Mouse (Mus musculus) common myeloid progenitor, adult 5-6 weeks (primary cell): Measurements from ENCODE around the gene Sept9. TPM values are rescaled to one million over a fixed set of nuclear protein-coding genes. Genes with fewer than 3 reads are reported as not detected.

ENCODE experiments used
- ATAC-seq: replicated peaks from 2 replicates; pipeline ENCODE4 v1.8.0; 2016; ENCODE audit warnings: low read depth, mild to moderate bottlenecking, moderate TSS enrichment, inconsistent platforms; ENCODE audit not compliant: poor library complexity, severe bottlenecking
- total RNA-seq: library from RNA; stranded (forward); fragments of 200-1000, 187-1606 nt; gene quantifications from 2 replicates; pipeline ENCODE4 v1.2.3, GENCODE M21; 2017

The Sept9 gene
- total RNA-seq, 1 experiment from 2014 or later, result 123 TPM

GRCm38 (mm10) chr11:117216713-117217112 lies 17.3 kb downstream of the Sept9 start:
- ATAC-seq, result no peak

- no peak for ATAC-seq
These were observed 18.6 kb downstream of the Sept9 start for GRCm38 (mm10) chr11:117218070-117218469.

DNA sequence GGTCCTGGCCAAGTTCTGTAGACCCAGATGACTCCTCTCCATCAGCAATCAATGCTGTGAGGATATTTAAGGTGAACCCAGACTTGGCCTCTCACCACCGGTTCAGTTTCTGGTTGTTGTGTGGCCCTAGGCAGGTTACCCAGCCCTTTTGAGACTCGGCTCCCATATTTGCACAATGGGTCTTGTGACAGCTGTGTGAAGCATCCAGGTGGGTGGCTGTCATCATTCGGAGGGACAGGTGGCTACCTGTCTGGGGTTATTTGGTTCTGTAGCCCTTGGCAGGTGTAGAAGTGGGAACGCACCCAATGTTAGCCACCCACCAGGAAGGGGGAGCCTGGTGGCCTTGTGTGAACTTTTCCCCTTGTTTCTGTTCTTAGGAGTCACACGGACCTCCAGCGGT lies 19.0 kb downstream of the Sept9 start:
- ATAC-seq, result no peak

DNA sequence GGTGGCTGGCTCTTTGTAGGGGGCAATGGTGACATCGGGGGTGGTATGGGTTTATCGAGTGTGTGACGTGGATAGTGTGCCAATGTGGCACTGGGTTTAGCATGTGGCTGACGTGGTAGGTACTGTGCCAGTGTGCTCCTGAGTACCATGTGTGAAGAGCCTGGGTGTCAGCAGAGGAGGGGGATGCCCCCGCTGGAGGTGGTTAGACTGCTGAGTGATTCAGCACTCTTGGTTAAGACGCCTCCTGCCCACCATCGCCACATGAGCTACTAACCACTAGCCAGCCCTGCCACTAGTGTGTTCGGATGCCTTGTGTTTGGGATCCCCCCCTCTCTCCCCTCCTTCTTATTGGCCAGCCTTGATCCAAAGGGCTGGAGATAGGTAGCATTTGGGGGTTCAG lies 21.3 kb downstream of the Sept9 start:
- peak; percentile 55 for ATAC-seq

- ATAC-seq, result no peak
These were observed 21.7 kb downstream of the Sept9 start for GRCm38 (mm10) chr11:117221182-117221581.

GRCm38 (mm10) chr11:117222899-117223298 lies 23.4 kb downstream of the Sept9 start:
- no peak for ATAC-seq

GRCm38 (mm10) chr11:117224804-117225203 lies 25.3 kb downstream of the Sept9 start:
- no peak for ATAC-seq

DNA sequence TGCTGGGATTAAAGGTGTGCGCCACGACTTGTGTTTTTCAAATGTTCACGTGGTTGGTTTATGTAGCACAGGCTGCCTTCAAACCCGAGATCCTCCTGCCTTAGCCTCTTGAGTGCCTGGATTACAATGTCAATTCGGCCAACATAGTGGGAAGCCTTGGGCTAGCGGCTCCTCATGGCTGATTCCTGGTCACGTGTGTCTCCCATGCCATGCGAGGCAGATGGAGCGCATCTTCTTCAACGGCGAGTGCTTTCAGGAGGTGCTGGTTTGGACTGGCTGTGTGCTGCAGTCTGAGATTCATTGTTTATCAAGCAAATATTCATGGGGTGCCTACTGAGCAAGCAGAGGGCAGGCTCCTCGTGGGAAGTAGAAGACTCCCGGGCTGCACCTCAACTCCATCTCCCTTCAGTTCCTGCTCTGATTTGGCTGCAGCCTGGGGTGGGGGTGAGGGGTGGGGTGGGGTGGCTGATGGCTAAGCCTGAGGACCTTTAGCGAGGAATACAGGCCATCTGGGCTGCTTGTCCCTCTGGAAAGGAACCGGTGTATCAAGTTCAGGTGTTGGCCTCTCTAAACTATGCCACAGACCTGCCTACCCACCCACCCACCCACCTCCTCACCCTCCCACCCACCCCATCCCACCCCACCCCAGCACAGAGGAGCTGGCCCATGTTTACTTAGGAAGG lies 26.2 kb downstream of the Sept9 start:
- no peak for ATAC-seq

GRCm38 (mm10) chr11:117226214-117226535 lies 26.7 kb downstream of the Sept9 start:
- no peak for ATAC-seq

GRCm38 (mm10) chr11:117228139-117228538 lies 28.7 kb downstream of the Sept9 start:
- no peak for ATAC-seq

- no peak for ATAC-seq
These were observed 32.1 kb downstream of the Sept9 start for GRCm38 (mm10) chr11:117231551-117231950.

DNA sequence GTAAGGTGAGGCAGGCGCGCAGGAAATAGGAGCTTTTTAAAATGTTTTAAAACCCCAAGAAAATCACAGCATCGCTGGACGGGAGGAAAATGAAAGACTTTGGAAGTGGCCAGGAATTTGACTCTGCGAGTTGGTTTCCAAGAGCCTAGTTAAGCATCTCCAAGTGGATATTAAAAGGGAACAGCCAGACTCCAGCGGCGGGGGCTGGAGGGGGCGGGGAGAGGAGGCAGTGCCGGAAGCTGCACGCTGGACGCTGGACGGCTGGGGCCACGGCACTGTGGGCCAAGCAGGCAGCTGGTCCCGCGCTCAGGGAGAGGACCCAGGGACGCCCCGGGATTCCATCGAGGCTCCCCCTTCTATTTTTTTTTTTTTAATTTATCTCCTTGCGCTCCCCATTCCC lies 32.6 kb downstream of the Sept9 start:
- ATAC-seq, result no peak

DNA sequence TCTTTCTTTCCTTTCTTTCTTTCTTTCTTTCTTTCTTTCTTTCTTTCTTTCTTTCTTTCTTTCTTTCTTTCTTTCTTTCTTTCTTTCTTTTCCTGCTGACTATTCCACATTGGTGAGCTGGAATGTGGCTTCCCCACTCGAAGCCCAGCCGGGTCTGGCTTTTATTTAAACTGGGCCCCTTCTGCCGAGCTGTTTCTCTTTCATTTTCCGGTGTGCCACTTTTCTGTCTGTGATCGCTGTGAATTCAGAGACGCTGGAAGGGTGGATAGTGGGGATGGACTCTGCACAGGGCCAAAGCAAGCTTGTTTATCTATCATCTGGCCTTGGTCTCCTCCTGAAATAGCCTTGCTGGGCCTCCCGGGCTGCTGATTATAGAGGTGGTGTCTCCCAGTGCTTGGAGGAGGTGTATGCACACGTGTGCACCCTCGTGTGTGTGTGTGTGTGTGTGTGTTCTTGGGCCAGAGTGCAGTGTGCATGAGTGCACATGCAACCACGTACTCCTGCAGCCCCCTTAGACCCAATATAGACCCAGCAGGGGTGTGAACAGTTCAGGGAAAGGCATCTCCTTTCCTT lies 33.5 kb downstream of the Sept9 start:
- ATAC-seq, result no peak

DNA sequence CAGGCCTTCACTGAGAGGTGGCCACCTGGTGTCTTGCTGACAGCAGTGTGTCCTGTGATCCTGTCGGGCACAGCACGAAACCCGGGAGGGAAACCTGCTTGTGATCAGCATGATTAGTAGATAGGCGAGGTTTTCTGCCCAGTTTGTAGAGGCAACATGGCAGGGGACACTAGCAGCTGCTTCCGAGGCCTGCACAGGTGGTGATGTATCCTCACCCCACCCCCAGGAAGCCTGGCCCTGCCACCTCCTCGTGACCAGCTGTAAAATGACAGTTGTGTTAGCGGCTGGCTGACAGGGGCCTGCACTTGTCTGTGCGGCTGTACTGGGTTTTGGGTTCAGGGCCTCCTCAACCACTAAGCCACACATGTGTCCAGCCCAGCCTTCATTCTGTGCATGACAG lies 34.4 kb downstream of the Sept9 start:
- ATAC-seq, result no peak

- ATAC-seq, result peak; percentile 79
These were observed 35.8 kb downstream of the Sept9 start for GRCm38 (mm10) chr11:117235086-117235897.

DNA sequence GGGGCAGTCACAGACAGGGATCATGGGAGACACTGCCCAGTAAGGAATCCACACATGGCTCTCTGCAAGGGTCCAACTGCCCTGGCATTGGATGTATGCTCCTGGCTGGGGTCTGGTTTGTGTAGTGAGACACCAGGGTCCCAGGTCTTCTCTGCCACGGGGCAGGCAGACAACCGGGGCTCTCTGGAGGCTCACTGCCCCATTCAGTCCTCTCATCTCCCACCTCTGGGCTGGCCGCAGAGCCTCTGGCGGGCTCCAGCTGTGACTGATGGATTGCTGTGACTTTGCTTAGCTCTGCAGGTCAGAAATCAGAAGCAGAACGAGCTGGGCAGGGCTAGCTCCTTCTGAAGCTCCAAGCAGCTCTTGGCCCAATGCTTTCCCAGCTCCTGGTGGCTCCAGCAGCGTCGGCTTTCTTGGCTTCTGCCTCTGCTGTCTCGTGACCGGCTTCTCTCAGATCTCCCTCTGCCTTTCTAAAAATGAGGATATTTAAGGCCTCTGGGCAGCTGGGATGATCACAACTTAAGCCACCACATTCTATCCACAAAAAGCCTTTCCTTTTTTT lies 36.5 kb downstream of the Sept9 start:
- no peak for ATAC-seq

DNA sequence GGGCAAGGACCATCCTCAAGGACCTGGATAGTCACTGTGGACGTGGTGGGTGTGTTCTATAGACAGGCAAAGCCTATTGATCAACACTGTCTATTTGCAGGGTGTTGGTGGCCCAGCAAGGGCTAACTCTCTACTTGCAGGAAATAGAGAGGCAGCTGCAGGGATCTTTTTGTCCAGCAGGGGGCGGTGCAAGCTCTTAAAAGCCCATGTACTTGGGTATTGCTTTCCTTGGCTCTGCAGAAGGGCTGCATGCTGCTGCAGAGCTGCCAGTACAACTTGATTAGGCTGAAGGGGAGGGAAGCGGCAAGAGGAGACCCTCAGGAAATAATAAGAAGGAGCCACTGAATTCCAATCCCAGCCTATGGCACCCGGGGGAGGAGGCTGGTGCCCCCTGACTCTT lies 38.7 kb downstream of the Sept9 start:
- peak; percentile 53 for ATAC-seq

GRCm38 (mm10) chr11:117239617-117240016 lies 40.2 kb downstream of the Sept9 start:
- ATAC-seq, result no peak

DNA sequence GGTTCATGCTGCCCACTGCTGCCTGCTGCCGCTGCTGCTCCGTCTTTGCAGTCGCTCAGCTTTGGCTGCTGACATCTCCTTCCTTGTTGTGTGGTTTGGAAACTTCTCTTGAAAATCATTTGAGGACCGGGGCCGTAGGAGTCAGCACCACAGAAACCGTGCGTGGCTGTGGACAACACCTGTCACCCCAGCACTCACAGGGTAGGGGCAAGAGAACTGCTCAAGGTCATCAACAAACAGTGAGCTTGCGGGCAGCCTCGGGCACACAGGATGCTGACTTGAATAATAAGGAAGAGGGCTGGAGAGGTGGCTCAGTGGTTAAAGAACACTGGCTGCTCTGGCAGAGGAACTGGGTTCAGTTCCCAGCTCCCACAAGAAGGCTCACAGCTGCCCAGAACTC lies 40.9 kb downstream of the Sept9 start:
- ATAC-seq, result no peak

DNA sequence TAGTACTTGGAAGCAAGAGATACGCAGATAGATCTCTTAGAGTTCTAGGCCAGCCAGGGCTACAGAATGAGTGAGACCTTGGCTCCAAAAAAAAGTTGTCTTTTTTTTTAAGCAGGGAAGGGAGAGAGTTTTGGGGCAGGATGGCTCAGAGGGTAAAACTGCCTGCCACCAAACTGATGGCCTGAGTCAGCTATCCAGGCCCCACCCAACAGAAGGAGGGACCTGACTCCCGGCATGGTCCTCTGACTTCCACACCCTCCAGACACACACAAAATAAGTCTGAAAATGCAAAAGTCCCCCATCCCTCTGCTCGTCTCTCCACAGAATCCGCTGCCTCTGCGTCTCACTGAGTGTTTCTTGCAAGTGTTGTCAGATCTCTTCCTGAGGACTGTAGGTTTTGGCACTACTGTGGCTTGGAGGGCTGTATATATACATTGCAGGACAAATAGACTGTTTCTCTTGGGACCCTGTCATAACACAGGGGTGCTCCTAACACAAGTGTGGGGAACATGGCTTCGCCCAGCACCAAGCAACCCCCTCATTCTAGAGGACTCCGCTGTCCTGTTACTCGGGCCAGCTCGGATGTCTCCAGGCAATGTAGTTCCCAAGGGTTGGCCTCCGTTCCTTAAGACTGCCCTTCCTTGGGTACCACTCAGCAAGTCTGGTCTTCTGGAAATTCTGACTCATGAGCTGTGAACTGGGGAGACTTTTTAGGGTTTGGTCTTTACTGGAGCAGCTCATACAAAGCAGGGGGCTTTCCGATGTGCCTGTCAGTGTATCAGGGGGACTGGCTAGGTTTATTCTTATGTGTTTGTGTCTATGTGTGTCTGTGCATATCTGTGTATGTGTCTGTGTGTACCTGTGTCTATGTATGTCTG lies 41.6 kb downstream of the Sept9 start:
- no peak for ATAC-seq
